Mouse (Mus musculus) stomach, embryonic 16.5 days (tissue): ENCODE results near the gene Wdr54. TPM values are rescaled to one million over a fixed set of nuclear protein-coding genes. Genes with fewer than 3 reads are reported as not detected.
A peak's percentile ranks its signal among the peaks of the same experiment; 100 is the strongest.

Experiments
- ATAC-seq: fragments of 200-750 bp; cut with Nextera tagmentation; 2 replicates; pipeline ENCODE4 v1.8.0; 2017; ENCODE audit warnings: moderate number of reproducible peaks, moderate TSS enrichment; ENCODE audit not compliant: insufficient read depth, low FRiP score
- H3K27ac ChIP-seq: fragments of 300-500 bp; sonication (generic); 2 replicates; pipeline ENCODE4 v1.5.1; 2014; ENCODE audit warnings: low read length
- H3K27me3 ChIP-seq: fragments of 300-500 bp; sonication (generic); 2 replicates; pipeline ENCODE4 v1.6.1; 2014; ENCODE audit warnings: low read length, control low read depth, mixed read lengths; ENCODE audit not compliant: control insufficient read depth, insufficient read depth
- H3K36me3 ChIP-seq: fragments of 300-500 bp; sonication (generic); 2 replicates; pipeline ENCODE4 v1.6.1; 2014; ENCODE audit warnings: low read length; ENCODE audit not compliant: control insufficient read depth, insufficient read depth
- H3K4me1 ChIP-seq: fragments of 300-500 bp; sonication (generic); 2 replicates; pipeline ENCODE4 v1.6.1; 2014; ENCODE audit warnings: low read length, control low read depth, mixed read lengths; ENCODE audit not compliant: control insufficient read depth, insufficient read depth
- H3K4me2 ChIP-seq: fragments of 300-500 bp; sonication (generic); 2 replicates; pipeline ENCODE4 v1.6.1; 2014; ENCODE audit warnings: low read depth, low read length, mixed read lengths
- H3K4me3 ChIP-seq: fragments of 300-500 bp; sonication (generic); replicated peaks from 2 replicates; pipeline ENCODE4 v1.5.1; 2014; ENCODE audit warnings: mild to moderate bottlenecking, low read length
- H3K9ac ChIP-seq: fragments of 300-500 bp; sonication (generic); 2 replicates; pipeline ENCODE4 v1.6.1; 2014; ENCODE audit warnings: low read length
- H3K9me3 ChIP-seq: fragments of 300-500 bp; sonication (generic); replicated peaks from 2 replicates; pipeline ENCODE4 v1.6.1; 2016; ENCODE audit warnings: low read length, control low read depth; ENCODE audit not compliant: control insufficient read depth
- WGBS: fragments of 180-500 bp; shearing (Covaris S2); extraction: QIAGEN DNeasy Blood & Tissue Kit; methylation state at CpG from one replicate; pipeline ENCODE4 v1.1.7; 2014; 5-methylcytosine and 5-hydroxymethylcytosine counted together
- polyA plus RNA-seq: library from polyadenylated mRNA; unstranded; fragments of >200 nt; fragmentation: Nextera tagmentation; extraction: Ambion mirVana; gene quantifications from 2 replicates; pipeline ENCODE4 v1.2.1, GENCODE M21; 2015

Gene Wdr54
- polyA plus RNA-seq, 1 experiment from 2014 or later, result 4.1 TPM

DNA sequence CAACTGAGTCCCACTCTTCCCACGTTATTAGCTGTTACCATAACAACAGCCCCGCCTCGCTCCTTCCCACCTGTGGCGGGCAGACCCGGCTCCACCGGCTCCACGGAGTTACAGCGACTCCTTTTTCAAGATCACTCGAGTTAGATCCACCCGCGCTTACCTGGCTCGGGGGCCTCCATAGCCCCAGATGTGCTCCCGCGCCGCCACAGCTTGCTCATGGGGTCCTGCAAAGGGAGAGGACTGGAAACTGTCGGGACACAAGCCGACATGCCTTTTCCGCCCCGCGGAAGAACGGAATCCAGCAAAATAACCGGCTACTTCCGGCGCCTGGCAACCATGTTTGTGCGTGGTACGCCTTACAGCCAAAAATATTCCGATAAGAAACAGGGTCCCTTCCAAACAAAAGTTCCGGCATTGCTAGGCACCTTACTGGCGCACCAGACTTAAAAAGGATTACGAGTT, 31.3 kb downstream of the Wdr54 start:
- ATAC-seq, result 0 out of 2 replicates have a peak, but pooled peaks have one; percentile 7
- 0% methylated on average over 30 of the region's 30 CpGs for WGBS
- peak overlapping the region; percentile 62; the same call in 1 of the 2 replicates for H3K27ac ChIP-seq

DNA sequence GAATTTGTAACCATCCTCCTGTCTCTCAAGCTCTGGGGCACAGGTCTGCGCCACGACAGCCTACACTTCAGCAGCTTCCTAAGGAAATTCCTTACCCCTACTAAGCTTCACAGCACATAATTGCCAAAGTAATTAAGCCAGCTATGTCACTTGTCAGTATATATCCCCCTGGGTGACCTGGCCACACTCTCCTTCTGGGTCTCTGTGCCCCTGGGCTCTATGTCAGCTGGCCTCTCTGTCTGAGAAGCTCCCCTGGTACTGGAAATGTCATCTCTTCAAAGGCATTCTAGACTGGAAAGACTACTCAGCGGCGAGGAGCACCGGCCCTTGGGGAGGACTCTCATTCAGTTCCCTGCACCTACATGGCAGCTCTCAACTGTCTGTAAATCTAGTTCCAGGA, 33.2 kb downstream of the Wdr54 start:
- H3K4me2 ChIP-seq, result no peak overlapping the region
- no peaks in the 10 kb centered on the region for H3K27me3 ChIP-seq
- H3K4me1 ChIP-seq, result peaks cover 35% of the 10 kb centered on the region
- no peak overlapping the region for H3K27ac ChIP-seq
- ATAC-seq, result no peak
- H3K9ac ChIP-seq, result peak overlapping the region; percentile 35; the same call in 1 of the 2 replicates
- H3K36me3 ChIP-seq, result peaks cover 9% of the 10 kb centered on the region
- WGBS, result 81% methylated on average over 5 of the region's 5 CpGs
- 0 out of 2 replicates have a peak overlapping the region, but pooled peaks have one; percentile 3 for H3K4me3 ChIP-seq
- H3K9me3 ChIP-seq, result no peaks in the 10 kb centered on the region

More for the DNA sequence above, 31.3 kb downstream of the Wdr54 start:
- peak overlapping the region; percentile 85 for H3K4me2 ChIP-seq
- no peaks in the 10 kb centered on the region for H3K9me3 ChIP-seq
- peak overlapping the region; percentile 87 for H3K9ac ChIP-seq
- no peaks in the 10 kb centered on the region for H3K27me3 ChIP-seq
- H3K4me3 ChIP-seq, result peak overlapping the region; percentile 80
- H3K4me1 ChIP-seq, result peaks cover 29% of the 10 kb centered on the region
- H3K36me3 ChIP-seq, result no peaks in the 10 kb centered on the region

DNA sequence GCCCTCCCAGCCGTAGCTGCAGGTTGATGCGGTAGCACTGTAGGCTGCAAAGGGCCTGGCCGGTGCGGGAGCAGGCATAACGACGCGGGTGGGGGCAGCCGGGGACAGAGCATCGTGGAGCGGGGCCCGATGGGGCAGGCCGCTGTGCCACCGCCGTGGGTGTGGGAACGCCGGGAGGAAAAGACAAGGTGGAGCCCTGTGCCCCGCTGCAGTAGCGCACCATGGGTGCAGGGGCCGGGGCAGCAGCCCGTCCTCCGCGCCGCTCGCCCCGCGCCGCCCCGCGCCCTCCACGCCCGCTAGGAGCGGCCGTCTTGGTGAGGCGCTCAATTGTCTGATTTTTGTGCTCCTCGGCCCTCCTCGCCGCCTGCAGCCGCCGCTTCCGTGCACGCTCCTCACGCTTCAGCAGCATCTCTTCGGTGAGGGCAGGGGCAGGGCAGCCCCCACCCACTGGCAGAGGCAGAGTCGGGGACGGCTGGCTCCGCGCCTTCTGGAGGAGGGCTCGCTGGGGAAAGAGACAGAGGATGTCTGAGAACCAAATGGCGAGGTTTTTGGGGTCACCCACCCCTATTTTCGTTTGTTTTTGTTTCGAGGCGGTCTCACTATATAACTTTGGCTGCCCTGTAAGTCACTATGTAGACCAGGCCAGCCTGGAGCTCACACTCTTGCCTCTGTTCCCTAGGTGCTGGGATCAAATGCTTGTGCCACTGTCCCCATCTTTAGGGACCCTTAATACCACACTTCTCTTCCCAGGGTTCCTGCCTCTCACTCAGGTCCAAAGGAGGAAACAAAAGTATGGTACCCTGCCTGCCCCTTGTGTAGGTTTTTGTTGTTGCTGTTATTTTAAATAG, 34.1 kb downstream of the Wdr54 start:
- Histone ChIP-seq H3K27ac (peak overlapping the region; percentile 98), H3K9ac (peak overlapping the region; percentile 88), H3K36me3 (peaks cover 12% of the 10 kb centered on the region), H3K4me3 (peak overlapping the region; percentile 77), H3K9me3 (no peaks in the 10 kb centered on the region), H3K4me2 (peak overlapping the region; percentile 96), H3K4me1 (peaks cover 35% of the 10 kb centered on the region), H3K27me3 (no peaks in the 10 kb centered on the region)
- WGBS, result 1% methylated on average over 51 of the region's 52 CpGs
- ATAC-seq, result peak; percentile 45; the same call in 1 of the 2 replicates

DNA sequence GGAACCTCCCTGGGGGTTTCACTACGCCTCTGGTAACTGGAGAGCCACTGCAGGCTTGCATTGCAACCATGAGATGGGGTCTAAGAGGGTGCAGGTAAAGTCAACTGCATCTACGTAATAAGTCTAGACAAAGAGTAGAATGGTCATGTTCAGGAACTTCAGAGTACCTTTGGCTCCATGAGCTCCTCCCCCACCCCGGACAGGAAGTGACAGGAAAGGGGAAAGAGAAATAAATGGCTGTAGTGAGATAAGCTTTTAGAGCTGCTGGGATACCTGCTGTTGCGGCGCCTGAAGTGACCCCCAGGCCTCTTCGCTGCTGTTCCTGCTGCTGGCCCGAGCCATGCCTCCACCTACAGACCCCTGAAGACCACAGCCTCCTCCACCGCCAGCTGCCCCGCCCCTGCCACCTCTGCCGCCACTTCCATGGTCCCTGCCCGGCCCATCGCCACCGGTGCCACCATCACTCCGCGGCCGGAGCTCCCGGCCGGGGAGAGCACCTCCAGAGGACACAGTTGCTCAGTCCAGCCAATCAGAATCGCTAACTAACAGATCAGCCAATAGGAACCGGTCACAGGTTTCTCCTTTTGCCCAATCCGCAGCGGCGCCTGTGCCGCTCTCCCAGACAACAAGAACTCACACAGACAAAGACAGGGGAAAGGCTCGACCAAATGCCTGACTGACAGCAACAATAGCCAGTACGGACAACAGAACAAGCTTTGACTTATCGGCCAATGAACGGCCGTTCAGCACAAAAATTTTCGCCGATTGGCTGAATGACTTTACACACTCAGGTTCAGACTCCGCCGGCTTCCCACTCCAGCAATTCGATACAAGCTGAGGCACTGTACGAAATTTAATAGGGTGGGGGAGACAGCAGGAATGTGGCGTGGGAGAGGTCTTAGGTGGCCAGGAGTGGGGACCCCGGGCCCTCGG, 35.0 kb downstream of the Wdr54 start, which contains the start of gene Wbp1:
Wbp1 (minus strand) TSS at position 630 of the 933 bp plus-strand sequence.
- H3K9ac ChIP-seq, result peak within 1 kb of the TSS; percentile 88
- no peaks in the 10 kb centered on the region for H3K9me3 ChIP-seq
- 1% methylated on average over 38 of the region's 38 CpGs for WGBS
- H3K27me3 ChIP-seq, result no peaks in the 10 kb centered on the region
- H3K4me2 ChIP-seq, result peak within 1 kb of the TSS; percentile 96
- peak within 1 kb of the TSS; percentile 77 for H3K4me3 ChIP-seq
- H3K36me3 ChIP-seq, result peaks cover 12% of the 10 kb centered on the region
- ATAC-seq, result peak; percentile 95
- H3K4me1 ChIP-seq, result peaks cover 42% of the 10 kb centered on the region
- peak within 1 kb of the TSS; percentile 98 for H3K27ac ChIP-seq

DNA sequence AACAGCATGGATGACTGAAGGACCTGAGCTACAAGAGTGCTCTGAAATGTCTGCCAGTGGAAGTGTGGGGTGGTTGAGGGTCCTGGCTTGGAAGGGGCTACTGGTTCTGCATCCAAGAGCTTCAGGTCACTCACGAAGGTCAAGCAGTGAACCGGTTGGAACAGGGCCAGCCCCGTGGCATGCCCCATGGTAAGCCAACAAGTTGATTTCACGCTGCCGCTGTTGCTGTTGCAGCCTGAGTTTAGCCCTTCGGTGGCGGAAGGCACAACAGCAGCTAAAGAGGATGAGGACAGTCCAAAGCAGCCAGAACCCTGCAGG, 36.5 kb downstream of the Wdr54 start:
- ATAC-seq, result no peak
- Histone ChIP-seq H3K36me3 (peaks cover 12% of the 10 kb centered on the region), H3K9me3 (no peaks in the 10 kb centered on the region), H3K27ac (no peak overlapping the region), H3K27me3 (no peaks in the 10 kb centered on the region), H3K4me2 (peak overlapping the region; percentile 91), H3K9ac (peak overlapping the region; percentile 17; the same call in 1 of the 2 replicates), H3K4me1 (peaks cover 43% of the 10 kb centered on the region), H3K4me3 (no peak overlapping the region)
- WGBS, result 74% methylated on average over 7 of the region's 7 CpGs

DNA sequence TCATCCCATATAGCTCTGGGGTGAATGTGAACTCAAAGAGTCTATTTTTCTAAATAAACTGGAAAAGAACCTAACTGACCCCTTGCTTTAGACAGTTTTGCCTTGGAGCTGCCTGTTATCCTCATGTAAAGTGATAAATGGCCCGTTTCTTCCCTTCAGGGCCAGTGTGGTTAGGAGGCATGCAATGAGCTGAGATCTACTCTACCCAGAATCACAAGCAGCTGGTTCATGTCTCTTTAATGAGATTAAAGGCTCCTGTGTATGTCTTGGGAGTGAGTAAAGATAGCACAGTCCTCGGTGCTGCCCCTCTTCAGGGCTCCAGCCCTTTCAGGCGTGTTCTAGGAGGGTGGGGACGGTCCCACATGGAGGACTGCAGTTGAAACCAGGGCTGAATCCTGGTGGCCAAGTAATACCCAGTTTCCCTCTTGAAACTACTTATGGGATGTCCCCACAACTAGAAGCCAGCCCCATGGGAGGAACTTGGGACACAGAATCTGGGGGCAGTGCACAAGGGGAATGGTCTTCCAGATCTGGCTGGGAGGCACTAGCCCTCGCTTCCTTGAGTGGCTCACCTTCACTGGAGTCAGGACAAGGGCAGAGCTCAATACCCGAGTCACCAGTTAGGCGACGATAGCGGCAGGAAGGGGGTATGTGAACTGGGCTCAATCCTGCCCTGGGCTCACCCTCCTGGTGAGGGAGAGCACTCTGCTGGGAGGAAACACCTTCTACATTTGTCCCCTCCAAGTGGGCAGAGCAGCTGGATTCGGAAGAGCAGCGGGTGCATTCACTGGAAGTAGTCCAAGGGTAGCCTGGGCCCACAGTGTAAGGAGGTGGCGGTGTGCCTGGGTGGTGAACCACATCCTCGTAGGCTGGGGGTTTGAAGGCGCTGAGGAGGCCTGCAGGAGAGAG, 37.1 kb downstream of the Wdr54 start:
- H3K4me1 ChIP-seq, result peaks cover 37% of the 10 kb centered on the region
- H3K9me3 ChIP-seq, result no peaks in the 10 kb centered on the region
- no peak for ATAC-seq
- 68% methylated on average over 14 of the region's 14 CpGs for WGBS
- no peak overlapping the region for H3K4me3 ChIP-seq
- no peak overlapping the region for H3K27ac ChIP-seq
- H3K4me2 ChIP-seq, result no peak overlapping the region
- no peaks in the 10 kb centered on the region for H3K27me3 ChIP-seq
- H3K36me3 ChIP-seq, result peaks cover 12% of the 10 kb centered on the region
- H3K9ac ChIP-seq, result no peak overlapping the region

DNA sequence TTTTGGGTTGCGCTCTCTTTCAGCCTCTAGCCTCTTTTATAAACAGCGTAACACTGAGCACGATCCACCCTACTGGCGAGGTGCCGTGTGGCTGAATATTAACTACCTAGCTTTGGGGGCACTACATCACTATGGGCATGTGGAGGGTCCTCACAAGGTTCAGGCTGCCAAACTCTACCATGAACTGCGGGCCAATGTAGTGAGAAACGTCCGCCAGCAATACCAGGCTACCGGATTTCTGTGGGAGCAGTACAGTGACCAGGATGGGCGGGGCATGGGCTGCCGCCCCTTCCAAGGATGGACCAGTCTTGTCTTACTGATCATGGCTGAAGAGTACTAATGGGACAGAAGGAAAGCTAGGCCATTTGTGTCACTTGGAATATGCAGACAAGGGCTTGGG, 37.8 kb downstream of the Wdr54 start:
- Histone ChIP-seq H3K9ac (no peak overlapping the region), H3K9me3 (no peaks in the 10 kb centered on the region), H3K4me3 (no peak overlapping the region), H3K27ac (no peak overlapping the region), H3K4me2 (no peak overlapping the region), H3K36me3 (peaks cover 12% of the 10 kb centered on the region), H3K27me3 (no peaks in the 10 kb centered on the region), H3K4me1 (peaks cover 34% of the 10 kb centered on the region)
- 78% methylated on average over 11 of the region's 11 CpGs for WGBS
- ATAC-seq, result no peak

DNA sequence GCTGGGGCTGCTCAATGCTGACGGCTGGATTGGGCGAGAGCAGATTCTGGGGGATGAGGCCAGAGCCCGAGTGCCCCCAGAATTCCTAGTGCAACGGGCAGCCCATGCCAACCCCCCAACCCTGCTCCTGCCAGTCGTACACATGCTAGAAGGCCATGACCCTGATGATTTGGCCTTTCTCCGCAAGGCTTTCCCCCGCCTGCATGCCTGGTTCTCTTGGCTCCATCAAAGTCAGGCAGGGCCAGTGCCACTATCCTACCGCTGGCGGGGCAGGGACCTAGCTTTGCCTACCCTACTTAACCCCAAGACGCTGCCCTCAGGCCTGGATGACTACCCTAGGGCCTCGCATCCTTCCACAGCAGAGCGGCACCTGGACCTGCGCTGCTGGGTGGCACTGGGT, 38.6 kb downstream of the Wdr54 start:
- Histone ChIP-seq H3K27ac (no peak overlapping the region), H3K4me3 (no peak overlapping the region), H3K4me2 (no peak overlapping the region), H3K9me3 (no peaks in the 10 kb centered on the region), H3K36me3 (peaks cover 12% of the 10 kb centered on the region), H3K9ac (peak overlapping the region; percentile 25; the same call in 1 of the 2 replicates), H3K4me1 (peaks cover 28% of the 10 kb centered on the region), H3K27me3 (no peaks in the 10 kb centered on the region)
- ATAC-seq, result no peak
- WGBS, result 85% methylated on average over 13 of the region's 13 CpGs
